Mouse (Mus musculus): ENCODE data around the gene Pccb. TPM values are rescaled to one million over a fixed set of nuclear protein-coding genes. Genes with fewer than 3 reads are reported as not detected.

The Pccb gene
- polyA plus RNA-seq, 1 experiment from 2014 or later: 42.0 TPM

- Histone ChIP-seq H3K27ac (no peak overlapping the region), H3K4me2 (ENCODE audit: low read length) (no peak overlapping the region), H3K27me3 (ENCODE audit: insufficient read depth, low read length) (no peaks in the 10 kb centered on the region), H3K4me3 (replicated peaks; ENCODE audit: low read depth, low read length) (no peak overlapping the region), H3K9ac (ENCODE audit: low read depth, low read length) (no peak overlapping the region), H3K4me1 (replicated peaks; ENCODE audit: insufficient read depth, low read length) (no peaks in the 10 kb centered on the region), H3K36me3 (ENCODE audit: insufficient read depth, low read length) (peaks cover 22% of the 10 kb centered on the region; the same call in 1 of the 2 replicates), H3K9me3 (replicated peaks; ENCODE audit: low read length) (no peaks in the 10 kb centered on the region)
- ATAC-seq (replicated peaks; ENCODE audit: low FRiP score, low read depth) (no peak), DNase-seq (ENCODE audit: low spot score) (no peak)
- no peak for TF ChIP-seq CTCF (IDR thresholded peaks at IDR 0.05; ENCODE audit: low read depth)
- whole genome bisulfite sequencing: 97% methylated on average over 2 of the region's 2 CpGs
Measured at GRCm38 (mm10) chr9:100992191-100992590, 42.5 kb downstream of the Pccb start.

GRCm38 (mm10) chr9:100991321-100991720 is 43.4 kb downstream of the Pccb start:
- Histone ChIP-seq H3K4me1 (replicated peaks; ENCODE audit: insufficient read depth, low read length) (no peaks in the 10 kb centered on the region), H3K9me3 (replicated peaks; ENCODE audit: low read length) (no peaks in the 10 kb centered on the region), H3K4me2 (ENCODE audit: low read length) (no peak overlapping the region), H3K4me3 (replicated peaks; ENCODE audit: low read depth, low read length) (no peak overlapping the region), H3K27ac (no peak overlapping the region), H3K9ac (ENCODE audit: low read depth, low read length) (no peak overlapping the region), H3K36me3 (ENCODE audit: insufficient read depth, low read length) (peaks cover 24% of the 10 kb centered on the region; the same call in 1 of the 2 replicates), H3K27me3 (ENCODE audit: insufficient read depth, low read length) (no peaks in the 10 kb centered on the region)
- WGBS: 93% methylated on average over 2 of the region's 2 CpGs
- ATAC-seq (replicated peaks; ENCODE audit: low FRiP score, low read depth): no peak
- DNase-seq (ENCODE audit: low spot score): no peak
- TF ChIP-seq CTCF (IDR thresholded peaks at IDR 0.05; ENCODE audit: low read depth): no peak

DNA sequence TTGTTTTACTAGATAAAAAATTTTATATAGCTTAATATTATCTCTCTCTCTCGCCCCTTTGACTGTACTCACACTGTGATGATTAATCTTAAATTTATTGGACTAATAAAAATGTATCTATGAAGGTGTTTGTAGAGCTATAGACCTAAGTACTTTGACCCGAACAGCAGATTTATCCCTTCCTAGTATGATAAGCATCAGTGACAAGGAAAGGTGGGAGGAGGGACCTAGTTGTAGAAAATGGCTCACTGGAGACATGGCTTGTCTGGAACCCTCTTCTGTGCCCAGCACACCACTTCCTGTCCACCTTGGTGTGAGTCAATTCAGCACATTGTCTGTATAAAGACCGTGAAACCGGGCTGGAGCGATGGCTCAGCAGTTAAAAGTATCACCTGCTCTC is 44.1 kb downstream of the Pccb start:
- H3K4me1 ChIP-seq (replicated peaks; ENCODE audit: insufficient read depth, low read length): no peaks in the 10 kb centered on the region
- no peaks in the 10 kb centered on the region for H3K27me3 ChIP-seq (ENCODE audit: insufficient read depth, low read length)
- H3K9me3 ChIP-seq (replicated peaks; ENCODE audit: low read length): no peaks in the 10 kb centered on the region
- DNase-seq (ENCODE audit: low spot score): no peak
- TF ChIP-seq CTCF (IDR thresholded peaks at IDR 0.05; ENCODE audit: low read depth): no peak
- H3K4me2 ChIP-seq (ENCODE audit: low read length): no peak overlapping the region
- ATAC-seq (replicated peaks; ENCODE audit: low FRiP score, low read depth): no peak
- no peak overlapping the region for H3K4me3 ChIP-seq (replicated peaks; ENCODE audit: low read depth, low read length)
- H3K27ac ChIP-seq: no peak overlapping the region
- peaks cover 25% of the 10 kb centered on the region; the same call in 1 of the 2 replicates for H3K36me3 ChIP-seq (ENCODE audit: insufficient read depth, low read length)
- no peak overlapping the region for H3K9ac ChIP-seq (ENCODE audit: low read depth, low read length)
- 86% methylated on average over 5 of the region's 5 CpGs for WGBS

- H3K27me3 ChIP-seq (ENCODE audit: insufficient read depth, low read length): no peaks in the 10 kb centered on the region
- ATAC-seq (replicated peaks; ENCODE audit: low FRiP score, low read depth) (no peak), DNase-seq (ENCODE audit: low spot score) (no peak)
- H3K4me2 ChIP-seq (ENCODE audit: low read length): no peak overlapping the region
- H3K27ac ChIP-seq: no peak overlapping the region
- H3K9me3 ChIP-seq (replicated peaks; ENCODE audit: low read length): no peaks in the 10 kb centered on the region
- H3K4me1 ChIP-seq (replicated peaks; ENCODE audit: insufficient read depth, low read length): no peaks in the 10 kb centered on the region
- H3K9ac ChIP-seq (ENCODE audit: low read depth, low read length): no peak overlapping the region
- 0 out of 2 replicates have a peak, but pooled peaks cover 13% of the 10 kb centered on the region for H3K36me3 ChIP-seq (ENCODE audit: insufficient read depth, low read length)
- 92% methylated on average over 3 of the region's 3 CpGs for WGBS
- no peak for TF ChIP-seq CTCF (IDR thresholded peaks at IDR 0.05; ENCODE audit: low read depth)
- H3K4me3 ChIP-seq (replicated peaks; ENCODE audit: low read depth, low read length): no peak overlapping the region
Measured at GRCm38 (mm10) chr9:100987850-100988249, 46.8 kb downstream of the Pccb start.

DNA sequence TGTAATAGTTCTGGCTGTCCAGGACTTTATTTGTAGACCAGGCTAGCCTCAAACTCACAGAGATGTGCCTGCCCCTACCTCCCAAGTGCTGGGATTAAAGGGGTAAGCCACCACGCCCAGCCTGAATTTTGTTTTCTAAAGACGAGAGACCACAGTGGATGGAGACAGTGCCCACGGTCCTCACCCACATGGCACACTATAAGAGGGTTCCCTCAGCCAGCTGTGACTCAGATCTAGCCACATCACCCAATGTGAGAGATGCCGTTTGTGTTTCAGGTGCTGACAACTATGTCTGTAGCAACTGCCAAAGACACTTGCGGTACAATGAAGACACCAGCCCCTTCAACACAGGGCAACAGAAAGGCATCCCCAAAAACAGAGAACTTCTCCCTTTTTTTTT is 47.7 kb downstream of the Pccb start:
- no peak for TF ChIP-seq CTCF (IDR thresholded peaks at IDR 0.05; ENCODE audit: low read depth)
- WGBS: 95% methylated on average over 5 of the region's 5 CpGs
- ATAC-seq (replicated peaks; ENCODE audit: low FRiP score, low read depth) (no peak), DNase-seq (ENCODE audit: low spot score) (no peak)
- 0 out of 2 replicates have a peak, but pooled peaks cover 9% of the 10 kb centered on the region for H3K36me3 ChIP-seq (ENCODE audit: insufficient read depth, low read length)
- H3K4me2 ChIP-seq (ENCODE audit: low read length): no peak overlapping the region
- no peak overlapping the region for H3K27ac ChIP-seq
- H3K27me3 ChIP-seq (ENCODE audit: insufficient read depth, low read length): no peaks in the 10 kb centered on the region
- H3K4me1 ChIP-seq (replicated peaks; ENCODE audit: insufficient read depth, low read length): no peaks in the 10 kb centered on the region
- no peaks in the 10 kb centered on the region for H3K9me3 ChIP-seq (replicated peaks; ENCODE audit: low read length)
- H3K4me3 ChIP-seq (replicated peaks; ENCODE audit: low read depth, low read length): no peak overlapping the region
- H3K9ac ChIP-seq (ENCODE audit: low read depth, low read length): no peak overlapping the region

DNA sequence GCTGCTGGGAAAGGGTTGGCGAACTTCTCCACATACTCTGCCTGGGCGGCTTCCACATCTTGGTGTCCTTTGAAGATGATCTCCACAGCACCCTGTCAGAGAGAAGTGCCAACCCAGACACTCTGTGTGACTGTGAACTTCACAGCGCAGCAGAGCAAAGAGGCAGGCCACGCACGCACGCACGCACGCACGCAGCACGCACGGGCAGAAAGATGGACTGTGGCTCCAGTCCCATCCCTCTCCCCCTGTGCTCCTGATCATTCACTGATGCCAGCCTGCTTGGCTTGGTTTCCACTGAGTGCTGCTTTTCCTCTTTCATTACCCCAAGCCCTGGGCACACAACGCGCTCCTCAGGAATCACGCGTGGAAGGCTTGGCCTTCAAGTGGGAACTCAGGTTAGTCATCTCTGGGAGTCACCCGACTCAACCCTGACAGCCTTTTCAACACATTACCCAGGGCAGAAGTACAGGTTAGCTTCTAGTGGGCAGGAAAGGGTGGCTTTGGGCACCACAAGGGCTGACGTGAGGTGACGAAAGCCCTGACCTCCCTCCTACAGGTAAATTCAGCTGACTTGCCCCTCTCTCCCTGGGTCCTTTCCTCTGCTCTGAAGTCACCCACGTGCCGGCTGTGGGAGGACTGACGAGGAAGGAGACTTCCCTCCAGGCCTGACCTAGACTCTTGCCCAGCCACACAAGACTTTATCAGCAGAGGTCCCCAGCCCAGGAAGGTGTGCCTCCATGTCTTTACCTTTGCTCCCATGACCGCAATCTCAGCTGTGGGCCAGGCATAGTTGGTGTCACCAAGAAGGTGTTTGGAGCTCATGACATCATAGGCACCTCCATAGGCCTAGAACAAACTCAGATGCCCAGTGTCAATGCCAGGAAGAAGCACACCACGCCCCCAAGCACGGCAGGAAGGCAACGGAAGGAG is 50.1 kb downstream of the Pccb start:
- H3K36me3 ChIP-seq (ENCODE audit: insufficient read depth, low read length): 0 out of 2 replicates have a peak, but pooled peaks cover 9% of the 10 kb centered on the region
- H3K4me1 ChIP-seq (replicated peaks; ENCODE audit: insufficient read depth, low read length): no peaks in the 10 kb centered on the region
- H3K9ac ChIP-seq (ENCODE audit: low read depth, low read length): no peak overlapping the region
- H3K27ac ChIP-seq: no peak overlapping the region
- TF ChIP-seq CTCF (IDR thresholded peaks at IDR 0.05; ENCODE audit: low read depth): no peak
- H3K4me2 ChIP-seq (ENCODE audit: low read length): no peak overlapping the region
- ATAC-seq (replicated peaks; ENCODE audit: low FRiP score, low read depth) (no peak), DNase-seq (ENCODE audit: low spot score) (no peak)
- WGBS: 93% methylated on average over 25 of the region's 25 CpGs
- H3K4me3 ChIP-seq (replicated peaks; ENCODE audit: low read depth, low read length): no peak overlapping the region
- H3K9me3 ChIP-seq (replicated peaks; ENCODE audit: low read length): no peaks in the 10 kb centered on the region
- H3K27me3 ChIP-seq (ENCODE audit: insufficient read depth, low read length): no peaks in the 10 kb centered on the region
